Mouse (Mus musculus) hindbrain, embryonic 11.5 days (tissue): ENCODE measurements around the gene Cirbp. TPM values are rescaled to one million over a fixed set of nuclear protein-coding genes. Genes with fewer than 3 reads are reported as not detected.

ENCODE experiments used
- ATAC-seq: fragments of 200-750 bp; cut with Nextera tagmentation; 2 replicates; pipeline ENCODE4 v1.8.0; 2017; ENCODE audit warnings: mild to moderate bottlenecking, moderate TSS enrichment, moderate library complexity; ENCODE audit not compliant: low FRiP score
- DNase-seq: peaks from one replicate; pipeline ENCODE4 v3.0.0-alpha.2; 2015; ENCODE audit warnings: low spot score
- H3K27ac ChIP-seq: fragments of 300-500 bp; sonication (generic); 2 replicates; pipeline ENCODE4 v1.5.1; 2014; ENCODE audit warnings: mild to moderate bottlenecking, low read depth, low read length
- H3K27me3 ChIP-seq: fragments of 300-500 bp; sonication (generic); 2 replicates; pipeline ENCODE4 v1.6.1; 2014; ENCODE audit warnings: mild to moderate bottlenecking, low read length, moderate library complexity, mixed read lengths; ENCODE audit not compliant: control insufficient read depth, insufficient read depth
- H3K36me3 ChIP-seq: fragments of 300-500 bp; sonication (generic); 2 replicates; pipeline ENCODE4 v1.6.1; 2014; ENCODE audit warnings: mild to moderate bottlenecking, low read length, moderate library complexity, mixed read lengths; ENCODE audit not compliant: control insufficient read depth, insufficient read depth
- H3K4me1 ChIP-seq: fragments of 300-500 bp; sonication (generic); replicated peaks from 2 replicates; pipeline ENCODE4 v1.6.1; 2014; ENCODE audit warnings: low read length, mixed read lengths; ENCODE audit not compliant: control insufficient read depth, insufficient read depth
- H3K4me2 ChIP-seq: fragments of 300-500 bp; sonication (generic); replicated peaks from 2 replicates; pipeline ENCODE4 v1.6.1; 2014; ENCODE audit warnings: mild to moderate bottlenecking, low read depth, low read length
- H3K4me3 ChIP-seq: fragments of 300-500 bp; sonication (generic); 2 replicates; pipeline ENCODE4 v1.5.1; 2014; ENCODE audit warnings: low read depth, low read length
- H3K9ac ChIP-seq: fragments of 300-500 bp; sonication (generic); 2 replicates; pipeline ENCODE4 v1.6.1; 2014; ENCODE audit warnings: low read depth, low read length
- H3K9me3 ChIP-seq: fragments of 300-500 bp; sonication (generic); 2 replicates; pipeline ENCODE4 v1.6.1; 2016; ENCODE audit warnings: low read length; ENCODE audit not compliant: control insufficient read depth
- WGBS: fragments of 180-500 bp; shearing (Covaris S2); extraction: QIAGEN DNeasy Blood & Tissue Kit; methylation state at CpG from one replicate; pipeline ENCODE4 v1.1.7; 2014; 5-methylcytosine and 5-hydroxymethylcytosine counted together
- polyA plus RNA-seq: library from polyadenylated mRNA; unstranded; fragments of >200 nt; fragmentation: Nextera tagmentation; extraction: Ambion mirVana; gene quantifications from 2 replicates; pipeline ENCODE4 v1.2.1, GENCODE M21; 2014

The Cirbp gene
- polyA plus RNA-seq, 1 experiment from 2014 or later, result 83.4 TPM

DNA sequence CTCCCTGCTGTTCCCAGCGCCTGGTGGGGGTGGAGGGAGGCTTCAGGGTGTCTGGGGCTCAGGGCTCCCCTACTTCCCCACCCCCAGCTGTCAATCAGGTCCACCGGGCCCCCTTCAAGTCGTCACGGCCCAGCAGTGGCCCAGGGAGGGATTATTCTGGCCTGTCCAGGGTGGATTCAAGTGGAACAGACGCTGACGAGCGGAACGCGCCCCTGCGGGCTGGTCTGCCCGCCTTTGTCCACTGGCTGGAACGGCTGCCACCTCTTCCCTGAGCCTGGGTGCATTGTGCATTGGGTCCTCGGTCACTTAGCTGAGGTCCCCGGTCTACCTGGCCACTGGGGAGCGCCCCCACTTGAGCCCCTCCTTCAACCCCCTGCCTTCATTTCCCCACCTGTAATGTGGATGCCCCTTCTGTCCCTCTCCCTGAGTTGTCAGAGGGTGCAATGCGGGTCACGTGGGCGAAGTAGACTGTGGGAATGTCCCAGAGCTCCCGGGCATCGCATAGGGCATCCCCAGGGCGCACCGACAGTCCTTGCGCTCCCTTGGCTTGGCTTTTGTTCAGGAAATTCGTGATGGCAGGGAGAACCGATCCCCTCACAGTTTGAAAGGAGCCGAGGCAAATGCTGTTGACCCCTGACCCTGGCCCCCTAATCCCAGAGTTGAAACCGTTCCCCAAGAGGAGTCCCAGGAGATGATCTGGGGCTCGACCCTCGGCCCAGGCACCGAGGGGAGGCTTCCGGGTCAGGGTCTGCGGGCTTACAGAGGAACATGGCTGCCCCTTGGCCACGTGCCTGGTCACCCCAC lies 31.2 kb downstream of the Cirbp start:
- ATAC-seq, result no peak
- peak overlapping the region; percentile 51; the same call in 1 of the 2 replicates for H3K27ac ChIP-seq
- no peak overlapping the region for H3K4me2 ChIP-seq

DNA sequence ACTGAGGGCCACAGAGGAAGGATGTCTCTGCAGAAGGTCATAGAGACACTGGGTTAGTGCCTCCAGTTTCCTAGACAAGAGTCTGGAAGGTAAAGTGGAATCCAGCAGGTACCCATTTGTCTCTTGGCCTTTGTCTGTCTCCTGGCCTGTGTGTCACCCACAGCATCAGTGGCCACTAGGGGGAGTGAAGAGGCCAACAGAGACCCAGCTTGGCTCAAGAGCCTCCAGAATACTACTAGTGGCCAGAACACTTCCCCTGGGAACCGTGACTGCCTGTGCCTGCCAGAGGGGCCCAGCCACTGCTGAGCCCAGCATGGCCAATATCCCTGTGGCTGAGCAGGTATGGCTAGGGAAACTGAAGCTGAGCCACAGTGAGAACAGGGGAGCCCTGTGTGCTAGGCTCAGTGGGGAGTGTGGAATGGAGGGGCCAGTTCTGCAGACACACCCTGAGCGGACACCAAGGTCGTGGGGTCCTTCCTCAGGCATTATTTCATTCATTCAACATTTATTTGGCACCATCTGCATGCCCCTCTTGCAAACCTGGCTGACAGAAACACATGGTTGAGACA lies 33.7 kb downstream of the Cirbp start:
- no peak overlapping the region for H3K9ac ChIP-seq
- H3K27ac ChIP-seq, result no peak overlapping the region
- peak; percentile 92 for DNase-seq
- H3K27me3 ChIP-seq, result no peaks in the 10 kb centered on the region
- WGBS, result 59% methylated on average over 3 of the region's 3 CpGs
- H3K4me3 ChIP-seq, result no peak overlapping the region
- ATAC-seq, result peak; percentile 71
- H3K9me3 ChIP-seq, result no peaks in the 10 kb centered on the region
- H3K4me2 ChIP-seq, result no peak overlapping the region
- H3K36me3 ChIP-seq, result no peaks in the 10 kb centered on the region
- H3K4me1 ChIP-seq, result peaks cover 8% of the 10 kb centered on the region; the same call in 1 of the 2 replicates

More for the DNA sequence above, 31.2 kb downstream of the Cirbp start:
- WGBS, result 53% methylated on average over 33 of the region's 33 CpGs
- H3K4me1 ChIP-seq, result peaks cover 5% of the 10 kb centered on the region; the same call in 1 of the 2 replicates
- H3K36me3 ChIP-seq, result no peaks in the 10 kb centered on the region
- H3K9ac ChIP-seq, result peak overlapping the region; percentile 11; the same call in 1 of the 2 replicates
- no peak for DNase-seq
- H3K4me3 ChIP-seq, result no peak overlapping the region
- no peaks in the 10 kb centered on the region for H3K9me3 ChIP-seq
- H3K27me3 ChIP-seq, result peaks cover 2% of the 10 kb centered on the region; the same call in 1 of the 2 replicates

DNA sequence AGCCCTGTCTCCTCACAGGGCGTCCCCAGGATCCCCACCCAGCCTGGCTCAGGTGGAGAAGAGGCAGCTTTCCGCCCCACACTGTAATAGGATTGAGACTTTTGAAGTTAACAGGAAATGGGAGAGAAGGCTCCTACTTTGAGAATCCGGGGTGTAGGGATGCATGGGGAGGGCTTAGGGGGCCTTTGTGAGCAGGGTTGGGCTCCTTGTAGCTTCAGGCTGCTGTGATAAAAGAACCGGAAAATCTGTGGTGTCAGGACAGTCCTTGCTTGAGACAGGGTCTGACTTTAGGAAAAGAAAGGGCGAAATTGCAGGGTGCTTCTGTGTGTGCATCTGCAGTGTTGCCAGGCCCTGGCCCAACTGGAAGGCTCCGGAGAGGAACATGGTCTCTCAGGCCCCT lies 34.7 kb downstream of the Cirbp start:
- Histone ChIP-seq H3K36me3 (no peaks in the 10 kb centered on the region), H3K27ac (no peak overlapping the region), H3K9ac (no peak overlapping the region), H3K4me3 (no peak overlapping the region), H3K9me3 (no peaks in the 10 kb centered on the region), H3K4me1 (peaks cover 8% of the 10 kb centered on the region; the same call in 1 of the 2 replicates), H3K4me2 (no peak overlapping the region), H3K27me3 (no peaks in the 10 kb centered on the region)
- ATAC-seq (no peak), DNase-seq (no peak)
- WGBS, result 72% methylated on average over 6 of the region's 6 CpGs

DNA sequence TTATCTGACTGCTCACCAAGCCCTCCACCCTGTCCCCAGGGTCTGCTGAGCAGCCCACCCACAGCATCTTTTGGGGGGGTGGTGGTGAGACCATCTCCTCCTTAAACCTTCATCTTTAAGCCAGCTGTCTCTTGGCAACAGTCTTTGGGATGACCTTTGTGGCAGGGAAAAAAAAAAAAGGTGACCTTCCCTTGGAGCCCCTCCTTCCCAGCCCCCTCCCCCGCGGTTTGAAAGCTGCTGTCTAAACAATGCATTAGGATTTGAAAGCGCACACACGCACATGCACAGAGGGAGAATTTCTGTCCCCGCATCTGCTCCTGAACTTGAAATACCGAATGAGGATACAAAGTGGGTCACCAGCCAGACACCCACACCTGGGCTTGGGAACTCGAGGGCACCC lies 38.3 kb downstream of the Cirbp start:
- no peak overlapping the region for H3K27ac ChIP-seq
- H3K27me3 ChIP-seq, result no peaks in the 10 kb centered on the region
- no peak overlapping the region for H3K4me2 ChIP-seq
- H3K9ac ChIP-seq, result 0 out of 2 replicates have a peak overlapping the region, but pooled peaks have one; percentile 0
- peak; percentile 44 for DNase-seq
- 15% methylated on average over 7 of the region's 7 CpGs for WGBS
- H3K4me1 ChIP-seq, result peaks cover 8% of the 10 kb centered on the region; the same call in 1 of the 2 replicates
- H3K4me3 ChIP-seq, result no peak overlapping the region
- no peaks in the 10 kb centered on the region for H3K9me3 ChIP-seq
- no peaks in the 10 kb centered on the region for H3K36me3 ChIP-seq
- ATAC-seq, result no peak

DNA sequence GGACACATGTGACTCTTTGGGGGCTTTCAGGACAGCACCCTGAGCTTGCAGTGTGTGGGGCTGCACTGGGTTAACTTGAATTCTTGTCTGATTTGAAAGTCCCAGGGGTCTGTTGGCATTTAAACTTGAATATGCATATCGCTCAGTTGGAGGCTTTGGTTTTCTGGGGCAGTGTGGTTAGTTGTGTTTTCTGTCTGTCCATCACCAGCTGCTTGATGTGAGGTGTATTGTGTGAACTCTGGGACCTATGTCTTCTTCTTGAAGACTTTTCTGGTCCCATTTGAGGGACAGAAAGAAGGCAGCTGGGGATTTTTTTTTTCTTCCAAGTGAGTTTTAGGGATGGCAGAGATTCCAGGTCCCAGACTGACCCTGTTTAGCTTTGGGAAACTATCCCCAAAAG lies 41.4 kb downstream of the Cirbp start:
- peaks cover 11% of the 10 kb centered on the region; the same call in 1 of the 2 replicates for H3K4me1 ChIP-seq
- no peak overlapping the region for H3K9ac ChIP-seq
- no peak overlapping the region for H3K4me2 ChIP-seq
- DNase-seq, result no peak
- no peak overlapping the region for H3K4me3 ChIP-seq
- H3K27me3 ChIP-seq, result no peaks in the 10 kb centered on the region
- H3K27ac ChIP-seq, result peak overlapping the region; percentile 19; the same call in 1 of the 2 replicates
- H3K36me3 ChIP-seq, result no peaks in the 10 kb centered on the region
- H3K9me3 ChIP-seq, result no peaks in the 10 kb centered on the region
- no peak for ATAC-seq
- 33% methylated on average over 1 of the region's 1 CpGs for WGBS

DNA sequence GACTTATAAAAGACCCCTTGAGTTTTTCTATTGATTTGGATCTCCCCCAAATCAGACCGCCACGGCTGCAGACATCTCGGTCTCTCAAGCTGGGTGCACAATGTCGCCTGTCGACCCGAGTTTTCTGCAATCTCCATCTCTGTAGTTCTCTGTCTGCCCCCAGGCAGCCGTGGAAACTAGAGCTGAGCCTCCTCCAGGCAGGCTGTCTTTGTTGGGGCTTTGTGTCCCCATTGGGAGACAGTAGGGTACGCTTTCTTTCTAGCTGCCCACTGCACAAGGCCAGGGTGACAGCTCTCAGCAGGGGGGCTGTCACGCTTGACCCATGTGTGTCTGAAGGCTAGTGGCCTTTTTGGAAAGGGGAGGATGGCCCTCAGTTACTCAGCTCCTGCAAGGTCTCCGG lies 41.9 kb downstream of the Cirbp start:
- H3K9me3 ChIP-seq, result no peaks in the 10 kb centered on the region
- H3K4me2 ChIP-seq, result no peak overlapping the region
- ATAC-seq (no peak), DNase-seq (no peak)
- H3K36me3 ChIP-seq, result no peaks in the 10 kb centered on the region
- peaks cover 11% of the 10 kb centered on the region; the same call in 1 of the 2 replicates for H3K4me1 ChIP-seq
- H3K27ac ChIP-seq, result peak overlapping the region; percentile 18; the same call in 1 of the 2 replicates
- H3K4me3 ChIP-seq, result no peak overlapping the region
- no peak overlapping the region for H3K9ac ChIP-seq
- 25% methylated on average over 10 of the region's 10 CpGs for WGBS
- H3K27me3 ChIP-seq, result no peaks in the 10 kb centered on the region

DNA sequence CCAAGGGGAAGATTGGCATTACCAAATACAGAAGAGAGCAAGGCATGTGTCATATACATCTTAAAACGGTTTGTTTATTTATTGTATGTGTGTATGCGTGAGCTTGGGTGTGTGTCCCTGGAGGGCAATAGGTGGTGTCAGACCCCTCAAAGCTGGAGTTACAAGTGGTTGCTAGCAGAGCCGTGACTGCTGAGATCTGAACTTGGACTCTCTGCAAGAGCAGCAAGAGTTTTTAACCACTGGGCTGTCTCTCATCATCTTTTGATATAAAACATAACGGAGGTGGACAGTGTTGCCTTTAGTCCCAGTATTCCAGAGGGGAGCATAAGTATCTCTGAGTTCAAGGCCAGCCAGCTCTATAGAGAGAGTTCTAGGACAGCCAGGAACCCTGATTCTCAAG lies 42.5 kb downstream of the Cirbp start:
- Histone ChIP-seq H3K4me3 (no peak overlapping the region), H3K4me1 (peaks cover 11% of the 10 kb centered on the region; the same call in 1 of the 2 replicates)

DNA sequence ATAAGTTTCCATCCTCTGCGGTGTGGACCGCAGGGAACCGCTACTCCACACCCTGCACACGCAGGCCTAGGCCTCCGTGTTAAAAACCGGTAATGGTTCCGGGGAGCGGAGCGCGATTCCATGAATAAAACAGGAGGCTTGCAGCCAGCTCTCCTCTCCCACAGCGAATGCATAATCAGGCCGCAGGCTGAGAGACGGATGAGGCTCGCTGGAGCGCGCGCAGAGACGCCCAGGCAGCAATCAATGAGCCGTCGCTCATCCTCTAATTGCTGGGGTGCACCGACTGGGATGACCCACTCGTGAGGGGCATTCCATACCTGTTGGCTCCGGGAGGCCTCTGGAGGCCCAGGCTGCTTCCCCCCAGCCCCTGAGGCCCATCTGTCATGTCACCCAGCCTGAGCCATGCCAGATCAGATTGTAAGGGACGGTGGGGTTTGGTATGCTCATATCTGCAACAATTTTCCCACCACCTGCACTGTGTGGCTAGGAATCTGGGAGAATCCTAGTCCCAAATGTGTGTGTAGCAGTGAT lies 43.1 kb downstream of the Cirbp start:
- H3K9me3 ChIP-seq, result no peaks in the 10 kb centered on the region
- H3K4me1 ChIP-seq, result peaks cover 9% of the 10 kb centered on the region; the same call in 1 of the 2 replicates
- peak overlapping the region; percentile 32 for H3K4me2 ChIP-seq
- no peak overlapping the region; the same call in 1 of the 2 replicates for H3K4me3 ChIP-seq
- 4% methylated on average over 24 of the region's 24 CpGs for WGBS
- H3K36me3 ChIP-seq, result no peaks in the 10 kb centered on the region
- DNase-seq (peak; percentile 67), ATAC-seq (peak; percentile 67)
- H3K27me3 ChIP-seq, result no peaks in the 10 kb centered on the region
- H3K9ac ChIP-seq, result no peak overlapping the region
- H3K27ac ChIP-seq, result peak overlapping the region; percentile 19; the same call in 1 of the 2 replicates

More for the DNA sequence above, 42.5 kb downstream of the Cirbp start:
- WGBS, result 68% methylated on average over 4 of the region's 4 CpGs
- Histone ChIP-seq H3K4me2 (no peak overlapping the region), H3K27ac (0 out of 2 replicates have a peak overlapping the region, but pooled peaks have one; percentile 19), H3K36me3 (no peaks in the 10 kb centered on the region), H3K9ac (no peak overlapping the region), H3K27me3 (no peaks in the 10 kb centered on the region), H3K9me3 (no peaks in the 10 kb centered on the region)
- DNase-seq (no peak), ATAC-seq (no peak)
